Mouse (Mus musculus): ENCODE measurements around the gene Sidt1.
"Not testable (repeated sequence)": the region's sequence is repeated elsewhere in the genome, so short reads cannot be mapped to it uniquely, and the experiment has no call there.

The Sidt1 gene

DNA sequence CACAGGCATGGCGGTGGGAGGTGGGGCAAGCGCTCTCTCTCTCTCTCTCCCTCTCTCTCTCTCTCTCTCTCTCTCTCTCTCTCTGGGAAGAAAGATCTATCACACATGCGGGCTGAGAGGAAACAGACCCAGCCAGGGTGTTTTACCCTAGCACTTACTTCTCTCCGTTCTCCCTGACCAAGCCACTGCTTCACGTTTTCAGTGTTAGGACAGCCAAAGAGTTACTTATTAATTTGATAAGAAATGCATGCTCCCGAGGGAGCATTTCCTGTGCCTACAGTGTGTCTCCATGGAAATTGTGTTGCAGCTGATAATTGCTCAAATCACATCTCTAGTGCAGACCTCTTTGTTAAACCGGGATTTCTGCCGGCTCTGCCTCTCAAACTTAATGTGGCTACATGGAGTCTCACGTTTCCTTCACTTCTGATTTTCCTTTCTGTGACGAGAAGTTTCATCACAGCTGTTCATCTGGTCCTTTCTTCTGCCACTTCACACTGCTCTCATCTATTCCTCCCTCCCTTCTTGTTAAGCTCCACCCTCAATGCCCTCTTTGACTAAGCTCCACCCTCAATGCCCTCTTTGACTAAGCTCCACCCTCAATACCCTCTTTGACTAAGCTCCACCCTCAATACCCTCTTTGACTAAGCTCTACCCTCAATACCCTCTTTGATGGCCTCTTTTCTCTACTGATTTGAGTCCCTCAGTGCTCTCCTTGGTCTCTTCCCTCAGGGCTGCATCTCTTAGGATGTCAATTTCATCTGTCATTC, 30.7 kb downstream of the Sidt1 start:
- DNase-seq (ENCODE audit: low spot score in 2 of 2): no peak

DNA sequence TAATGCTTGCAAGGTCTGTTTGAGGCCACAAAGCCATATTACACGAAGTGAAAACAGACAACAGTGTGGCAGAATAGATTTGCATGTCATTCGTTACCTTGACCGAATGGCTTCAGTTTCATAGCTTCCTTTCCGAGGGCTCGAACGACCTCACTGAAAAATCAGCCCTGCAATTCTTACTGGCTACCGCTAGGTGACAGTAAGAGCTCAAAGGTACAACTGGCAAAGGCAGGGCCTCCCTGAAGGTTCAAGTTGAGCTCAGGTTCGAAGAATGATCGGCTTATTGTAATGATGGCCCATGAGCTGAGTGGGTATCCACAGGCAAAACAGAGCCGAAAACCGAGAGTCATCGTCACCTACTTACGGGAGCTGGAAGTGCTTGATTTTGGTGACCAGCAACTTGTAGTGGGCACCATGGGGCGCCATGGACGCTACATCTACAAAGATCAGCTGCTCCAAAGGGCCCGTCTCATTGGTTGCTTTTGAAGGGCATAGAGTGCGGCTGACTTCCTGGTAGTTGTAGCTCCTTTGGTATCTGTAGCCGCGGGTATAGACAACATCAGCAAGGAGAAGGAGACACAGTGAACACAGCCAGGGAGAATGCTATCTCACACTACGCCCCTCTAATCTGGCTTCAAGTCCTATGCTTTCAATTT, 33.4 kb downstream of the Sidt1 start:
- no peak for DNase-seq (ENCODE audit: low spot score in 2 of 2)

DNA sequence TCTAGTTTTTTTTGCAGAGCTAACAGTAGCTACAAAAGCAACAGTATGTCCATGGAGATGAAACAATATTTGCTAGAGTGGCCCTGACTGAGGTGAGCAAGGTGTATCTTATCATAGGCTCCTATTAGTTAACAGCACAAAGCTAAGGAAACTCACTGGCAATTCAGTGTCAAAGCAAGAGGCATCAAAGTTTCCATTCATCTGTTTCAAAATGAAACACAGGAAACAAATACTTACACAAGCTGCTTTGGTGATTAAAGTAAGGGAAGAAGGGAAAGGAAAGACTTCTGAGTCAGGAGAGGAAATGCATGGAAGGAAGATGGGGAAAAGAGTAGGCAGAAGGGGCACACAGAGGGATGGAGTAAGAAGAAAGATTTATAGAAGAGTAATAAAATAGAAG, 39.0 kb downstream of the Sidt1 start:
- DNase-seq (ENCODE audit: low spot score in 2 of 2): no peak

DNA sequence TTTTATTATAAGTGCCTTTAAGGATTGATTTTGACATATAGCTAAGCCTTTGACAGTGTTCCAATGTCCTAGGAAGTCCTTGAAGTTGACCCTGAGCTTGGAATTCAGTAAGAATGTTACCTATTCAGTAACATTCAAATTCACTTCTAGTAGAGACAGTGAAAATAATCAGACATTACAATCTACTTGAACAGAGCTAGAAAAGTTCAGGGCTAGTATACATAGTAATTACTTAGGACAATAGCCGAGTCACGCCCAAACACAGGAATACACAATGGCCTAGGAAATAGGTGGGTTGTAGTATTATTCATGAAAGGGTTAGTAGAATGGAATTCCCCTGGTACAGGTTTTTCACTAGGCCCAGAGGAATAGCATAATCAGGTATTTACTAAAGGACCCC, 40.3 kb downstream of the Sidt1 start:
- not testable (repeated sequence) for DNase-seq (ENCODE audit: low spot score in 2 of 2)

DNA sequence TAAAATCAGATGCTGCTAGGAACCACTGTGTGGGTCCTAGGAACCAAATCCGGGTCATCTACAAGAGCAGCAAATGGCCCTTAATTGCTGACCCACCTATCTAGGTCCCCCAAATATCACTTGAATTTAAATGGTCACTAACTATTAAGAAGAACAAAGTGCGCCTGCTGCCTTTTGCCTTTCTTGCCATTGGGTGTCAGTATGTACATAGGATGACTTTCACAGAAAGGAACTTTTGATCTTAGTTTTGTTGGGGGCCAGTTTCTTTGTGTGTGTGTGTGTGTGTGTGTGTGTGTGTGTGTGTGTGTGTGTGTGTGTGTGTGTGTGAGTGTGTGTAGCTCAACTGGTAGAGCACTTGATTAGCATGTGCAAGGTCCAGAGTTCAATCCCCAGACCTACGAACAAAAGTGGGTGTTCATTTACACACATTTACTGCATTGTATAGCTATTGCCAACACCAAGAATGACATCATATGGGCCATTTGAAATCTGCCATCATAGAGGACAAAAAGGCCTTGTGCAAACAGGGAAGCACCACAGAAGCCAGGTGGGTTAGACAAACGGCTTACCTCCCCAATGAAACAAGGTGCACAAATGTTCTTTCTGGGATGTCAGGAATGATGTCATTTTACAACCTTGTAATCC, 43.9 kb downstream of the Sidt1 start:
- DNase-seq (ENCODE audit: low spot score in 2 of 2): no peak

DNA sequence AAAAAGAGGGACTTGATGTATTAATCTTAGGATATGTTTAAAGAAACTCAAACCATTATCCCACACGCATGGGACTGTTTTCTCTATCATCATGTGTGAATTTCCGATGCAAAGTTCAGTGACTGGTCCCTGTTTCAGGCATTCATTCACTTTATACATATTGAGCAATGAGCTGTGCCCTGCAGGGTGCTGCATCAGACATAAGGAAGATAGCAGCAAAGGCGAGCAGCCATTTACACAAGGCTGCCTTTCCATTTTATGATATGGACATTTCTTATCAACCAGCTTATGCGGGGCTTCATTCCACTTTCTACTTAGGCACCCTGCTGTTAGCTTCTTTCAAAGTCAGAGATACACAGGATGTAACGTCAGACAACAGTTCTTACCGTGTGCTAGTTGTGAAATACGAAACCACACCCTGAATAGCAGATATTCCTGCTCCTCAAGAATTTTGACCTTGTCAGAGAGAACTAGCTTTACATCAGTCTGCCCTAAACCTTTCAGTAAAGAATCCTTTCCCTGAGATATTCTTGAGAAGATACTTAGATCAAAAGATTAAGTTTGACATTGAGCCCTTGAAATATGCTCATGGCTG, 45.5 kb downstream of the Sidt1 start:
- DNase-seq (ENCODE audit: low spot score in 2 of 2): no peak

DNA sequence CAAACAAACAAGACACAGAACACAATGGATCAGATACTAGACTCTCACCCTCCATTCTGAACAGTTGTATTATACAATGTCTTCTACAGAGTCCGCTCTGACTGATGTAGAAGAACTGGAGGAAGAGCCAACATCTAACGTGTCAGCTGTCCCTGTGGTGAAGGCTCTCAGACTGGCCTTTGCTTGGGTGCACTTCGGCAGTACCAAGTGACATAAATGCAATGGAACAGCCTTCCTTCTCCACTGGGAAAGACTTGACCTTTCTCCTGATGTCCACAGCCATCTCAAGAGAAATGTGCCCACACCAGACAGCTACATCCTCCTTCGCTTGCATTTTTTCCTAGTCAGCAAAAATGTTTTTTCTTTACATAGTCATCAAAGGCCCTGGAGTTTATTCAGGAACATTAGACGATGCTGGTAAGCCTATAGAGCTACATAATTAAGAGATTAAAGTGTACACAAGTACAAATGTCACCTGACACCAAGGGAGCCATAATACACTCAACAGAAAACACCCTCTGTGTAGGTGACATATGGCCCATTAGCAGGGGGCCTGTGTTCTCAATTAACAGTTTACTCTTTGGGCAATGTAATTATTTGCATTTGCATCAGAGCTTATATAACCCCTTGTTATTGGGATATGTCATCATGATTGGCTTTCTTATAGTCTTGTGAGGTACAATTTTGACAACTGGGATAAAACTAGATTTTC, 50.2 kb downstream of the Sidt1 start:
- DNase-seq (ENCODE audit: low spot score in 2 of 2): no peak

DNA sequence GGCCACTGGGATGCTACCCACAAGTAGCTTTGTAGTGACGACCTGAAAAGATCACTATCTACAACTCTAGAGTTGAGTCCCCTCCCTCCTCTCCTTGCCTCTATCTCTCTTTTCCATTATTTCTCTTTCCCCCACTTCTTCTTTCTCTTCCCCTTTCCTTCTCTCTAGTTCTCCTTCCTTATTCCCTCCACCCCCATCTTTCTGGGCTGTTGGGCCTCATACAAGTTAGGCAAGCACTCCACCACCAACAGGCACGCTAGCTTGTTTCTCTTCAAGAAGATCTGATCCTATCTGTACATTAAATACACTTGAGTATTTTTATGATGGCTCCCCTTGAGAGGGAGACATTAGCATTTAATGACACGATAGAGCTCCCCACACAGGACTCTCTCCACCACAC, 51.0 kb downstream of the Sidt1 start:
- DNase-seq (ENCODE audit: low spot score in 2 of 2): no peak

DNA sequence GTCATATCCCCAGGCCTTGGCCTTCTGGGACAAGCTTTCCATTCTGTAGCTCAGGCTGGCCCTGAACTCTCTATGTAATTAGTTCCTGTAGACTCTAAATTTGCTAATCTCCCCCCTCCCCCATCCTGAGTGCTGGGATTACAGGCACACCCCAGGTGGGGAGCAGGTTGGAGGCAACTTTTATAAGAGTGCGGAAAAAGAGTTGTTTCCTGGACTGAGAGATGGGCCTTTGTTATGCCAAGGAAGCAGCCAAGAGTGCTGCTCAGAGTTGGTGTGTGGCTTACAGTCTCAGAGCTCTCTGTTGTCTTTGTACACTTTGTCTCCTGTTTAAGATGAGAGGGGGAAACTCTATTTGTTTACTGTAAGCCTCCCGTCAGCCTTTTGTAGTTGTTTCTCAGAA, 52.2 kb downstream of the Sidt1 start:
- no peak for DNase-seq (ENCODE audit: low spot score in 2 of 2)

DNA sequence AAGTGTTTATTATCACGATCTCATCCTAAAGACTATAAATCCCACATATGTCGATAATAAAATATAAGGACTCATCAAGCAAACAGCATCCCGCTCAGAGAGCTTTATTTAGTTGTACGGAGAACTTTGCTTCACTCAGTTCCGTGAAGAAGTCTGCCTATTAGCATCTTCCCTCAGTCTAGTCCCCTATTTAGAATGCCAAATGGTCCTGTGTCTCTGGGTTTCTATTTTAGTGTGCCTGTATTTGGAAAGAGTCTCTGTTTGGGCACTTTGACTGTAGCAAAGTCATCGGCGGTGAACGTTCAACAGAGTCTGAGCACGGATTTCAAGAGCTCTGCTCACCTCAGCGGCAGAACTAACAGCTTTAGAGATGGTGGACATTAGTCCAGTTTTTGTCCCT, 55.8 kb downstream of the Sidt1 start:
- DNase-seq (ENCODE audit: low spot score in 2 of 2): no peak

DNA sequence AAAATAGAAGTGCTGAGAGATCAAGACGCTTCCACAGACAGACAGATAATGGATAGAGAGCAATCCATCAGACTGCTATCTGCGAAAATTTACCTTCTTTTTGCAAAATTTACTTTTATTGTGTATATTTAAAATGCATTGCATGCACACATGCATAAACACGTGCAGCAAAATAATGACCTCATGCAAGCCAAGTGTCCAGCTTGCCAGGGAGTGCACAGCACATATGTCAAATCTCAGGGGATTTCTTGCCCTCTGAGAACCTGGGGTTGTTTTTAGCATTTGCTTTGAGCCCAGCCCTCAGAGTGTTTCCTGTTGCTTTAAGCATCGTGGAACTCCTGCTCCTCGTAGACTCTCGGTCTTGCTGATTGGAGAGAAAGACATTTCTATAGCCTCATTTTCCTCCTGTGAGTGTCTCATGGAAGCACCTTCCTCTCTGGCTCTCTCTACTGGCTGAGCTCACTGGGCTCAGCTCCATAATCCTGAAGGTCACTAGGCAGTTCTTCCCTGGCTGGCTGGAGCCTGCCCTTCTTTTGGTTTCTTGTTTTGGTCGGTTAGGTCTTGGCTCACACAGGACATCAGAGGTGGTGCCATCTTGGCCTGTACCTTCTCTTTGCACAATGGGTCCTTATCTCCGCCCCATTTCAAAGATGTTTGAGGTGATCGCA, 61.5 kb downstream of the Sidt1 start:
- DNase-seq (ENCODE audit: low spot score in 2 of 2): no peak

DNA sequence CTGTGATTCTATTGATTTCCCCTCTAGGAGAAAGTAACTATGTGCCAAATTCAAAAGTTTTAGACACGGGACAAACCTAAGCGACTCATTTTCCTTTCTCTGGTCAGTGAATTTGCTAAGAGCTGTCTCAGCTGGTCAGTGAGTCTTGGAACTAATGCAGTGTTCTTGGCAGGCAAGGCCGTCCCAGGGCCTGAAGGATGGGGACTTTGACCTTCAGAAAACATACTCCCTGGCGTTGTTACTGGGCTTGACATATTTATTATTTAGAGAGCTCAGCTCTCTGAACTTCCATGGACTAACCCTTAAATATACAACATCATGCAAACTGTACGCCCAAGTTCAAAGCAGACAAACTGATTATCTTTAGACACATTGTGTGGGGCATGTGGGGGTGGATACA, 62.4 kb downstream of the Sidt1 start:
- DNase-seq (ENCODE audit: low spot score in 2 of 2): no peak

DNA sequence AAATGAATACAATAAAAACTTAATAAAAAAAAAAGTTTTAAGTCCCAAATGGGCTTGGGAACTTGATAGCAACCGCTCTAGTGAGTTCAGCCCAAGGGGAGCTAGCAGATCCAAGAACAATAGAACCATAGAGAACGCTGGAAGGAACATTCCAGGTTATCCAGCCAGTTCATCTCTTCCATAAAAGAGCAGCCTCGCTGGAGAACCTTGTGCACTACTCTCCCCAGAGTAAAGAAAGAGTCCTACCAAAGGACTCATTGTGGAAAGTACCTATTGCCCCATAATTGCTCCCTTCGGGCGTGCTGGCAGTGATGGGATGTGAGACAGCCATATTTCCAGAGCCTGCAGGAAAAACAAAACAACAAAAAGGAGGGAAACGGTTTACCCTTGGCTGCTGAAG, 63.4 kb downstream of the Sidt1 start:
- no peak for DNase-seq (ENCODE audit: low spot score in 2 of 2)

DNA sequence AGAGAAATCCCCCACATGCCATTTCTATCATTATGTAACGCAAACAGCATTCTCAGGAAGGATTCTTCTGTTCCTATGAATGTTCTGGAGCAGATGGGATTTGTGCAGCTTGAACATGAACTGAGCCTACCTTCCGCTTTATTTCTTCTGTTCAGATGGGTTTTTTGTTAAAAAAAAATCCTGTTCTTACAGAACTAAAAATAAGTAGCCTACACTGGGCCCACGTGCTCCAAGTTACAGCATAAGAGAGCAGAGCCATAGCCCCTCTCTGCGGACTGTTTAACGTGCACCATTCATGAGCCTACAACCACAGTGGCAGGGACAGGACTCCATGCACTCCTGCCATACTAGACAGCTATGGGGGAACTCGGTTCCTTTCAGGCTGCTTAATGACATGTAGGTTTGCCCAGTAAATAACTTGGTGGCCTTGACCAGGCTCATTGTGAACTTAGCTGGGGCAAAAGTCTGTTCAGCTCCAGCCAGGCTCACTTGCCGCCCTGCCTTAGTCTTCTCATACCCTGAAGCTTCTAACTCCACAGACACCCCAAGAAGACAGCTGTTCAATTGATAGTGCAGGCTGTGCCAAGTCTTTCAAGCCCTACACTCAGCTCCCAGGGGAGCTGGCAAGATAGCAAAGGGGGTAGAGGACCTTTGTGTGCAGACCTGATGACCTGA, 64.3 kb downstream of the Sidt1 start:
- DNase-seq (ENCODE audit: low spot score in 2 of 2): peak; percentile 53 to 62

DNA sequence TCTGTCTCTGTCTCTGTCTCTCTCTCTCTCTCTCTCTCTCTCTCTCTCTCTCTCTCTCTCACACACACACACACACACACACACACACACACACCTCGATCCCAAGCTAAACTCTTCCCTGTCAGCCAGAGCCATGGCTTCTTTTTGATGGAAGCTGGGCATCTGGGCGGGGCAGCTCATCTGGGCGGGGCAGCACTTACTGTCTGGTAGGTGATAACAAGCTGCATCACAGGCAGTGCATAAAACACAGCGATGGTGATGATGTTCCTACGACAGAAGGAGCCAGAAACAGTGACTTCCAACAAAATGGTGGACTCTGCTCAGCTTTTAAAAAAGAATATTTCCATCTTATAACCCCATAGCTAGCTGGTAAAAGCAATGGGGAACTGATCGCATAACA, 67.4 kb downstream of the Sidt1 start:
- DNase-seq (ENCODE audit: low spot score in 2 of 2): no peak

DNA sequence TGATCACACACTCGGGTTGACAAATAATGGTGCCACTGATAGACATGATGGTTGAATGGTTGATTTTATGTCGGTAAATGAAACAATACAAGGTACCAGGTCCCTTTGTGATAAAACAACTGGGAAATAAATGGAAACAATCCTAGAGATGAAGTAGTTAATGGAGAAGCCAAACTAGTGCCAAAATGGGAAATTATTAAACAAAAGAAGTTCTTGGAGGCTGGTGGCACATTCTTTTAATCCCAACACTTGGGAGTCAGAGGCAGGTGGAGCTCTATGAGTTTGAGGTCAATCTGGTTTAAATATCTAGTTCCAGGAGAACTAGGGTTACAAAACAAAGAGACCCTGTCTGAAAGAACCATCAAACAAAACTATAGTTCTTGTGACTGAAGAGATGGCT, 68.1 kb downstream of the Sidt1 start:
- no peak for DNase-seq (ENCODE audit: low spot score in 2 of 2)

DNA sequence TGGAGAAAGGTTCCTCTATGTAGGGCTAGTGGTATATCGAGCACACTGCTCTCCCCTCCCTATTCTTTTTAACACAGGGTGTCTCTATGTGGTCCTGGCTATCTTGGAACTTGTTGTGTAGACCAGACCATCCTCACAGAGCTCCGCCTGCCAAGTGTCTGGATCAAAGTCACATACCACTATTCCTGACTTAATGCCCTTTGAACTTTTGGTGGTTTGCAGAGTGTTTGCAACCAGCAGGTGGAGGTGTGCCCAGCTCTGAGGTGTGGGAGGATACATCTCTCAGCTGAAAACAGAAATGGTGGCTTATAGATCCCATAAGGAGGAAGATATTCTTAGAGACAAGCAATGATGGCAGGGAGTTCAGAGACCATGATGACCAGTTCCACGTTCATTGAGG, 75.5 kb downstream of the Sidt1 start:
- no peak for DNase-seq (ENCODE audit: low spot score in 2 of 2)

DNA sequence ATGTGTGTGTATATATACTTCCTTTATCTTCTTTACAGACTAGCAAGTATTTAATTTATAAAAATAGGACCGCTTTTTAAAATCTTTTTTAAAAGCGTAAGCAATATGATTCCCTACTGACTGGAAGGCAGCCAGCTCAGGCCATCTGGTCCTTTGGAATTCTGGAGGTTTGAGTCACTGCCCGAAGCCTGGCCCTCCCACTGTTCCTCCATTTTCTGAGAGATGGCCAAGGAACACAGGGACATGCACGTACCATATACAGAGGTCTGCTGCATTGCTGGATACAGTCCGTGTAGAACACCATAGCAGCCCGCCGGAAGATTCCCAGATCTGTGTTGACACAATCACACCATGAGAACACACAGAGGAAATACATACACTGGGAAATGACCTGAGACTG, 78.3 kb downstream of the Sidt1 start:
- DNase-seq (ENCODE audit: low spot score in 2 of 2): peak; percentile 62 to 66

DNA sequence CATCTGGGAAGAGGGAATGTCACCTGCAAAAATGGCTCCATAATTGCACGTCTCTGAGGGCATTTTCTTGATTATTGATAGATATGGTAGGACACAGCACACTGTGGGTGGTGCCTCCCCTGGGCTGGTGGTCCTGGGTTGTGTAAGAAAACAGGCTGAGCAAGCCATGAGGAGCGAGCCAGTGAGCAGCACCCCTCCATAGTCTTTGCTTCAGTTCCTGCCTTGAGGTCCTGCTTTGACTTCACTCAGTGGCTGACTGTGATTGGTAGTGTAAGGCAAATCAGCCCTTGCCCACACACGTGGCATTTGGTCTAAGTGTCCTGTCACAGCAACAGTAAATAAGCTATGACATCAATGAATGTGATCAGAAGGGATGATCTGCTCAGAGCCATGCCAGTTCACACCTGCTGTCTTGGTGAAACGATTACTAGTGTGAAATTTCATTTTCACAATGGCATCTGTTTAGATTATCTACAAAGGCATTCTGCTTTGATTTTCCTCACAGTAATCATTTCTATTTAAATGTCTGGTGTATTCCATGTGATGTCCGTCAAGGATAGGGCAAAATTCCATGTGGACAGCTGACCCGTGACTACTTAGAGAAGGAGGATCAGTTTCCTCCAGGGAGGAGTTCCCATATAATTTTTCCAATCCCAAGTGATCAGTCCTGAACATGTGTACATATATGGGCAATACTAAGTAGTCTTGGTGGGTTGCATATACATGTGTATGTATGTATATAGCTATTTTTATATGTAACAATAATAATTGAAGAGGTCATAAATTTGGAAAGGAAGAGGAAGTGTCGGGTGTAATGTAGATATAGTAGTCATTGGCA, 79.0 kb downstream of the Sidt1 start:
- DNase-seq (ENCODE audit: low spot score in 2 of 2): no peak

DNA sequence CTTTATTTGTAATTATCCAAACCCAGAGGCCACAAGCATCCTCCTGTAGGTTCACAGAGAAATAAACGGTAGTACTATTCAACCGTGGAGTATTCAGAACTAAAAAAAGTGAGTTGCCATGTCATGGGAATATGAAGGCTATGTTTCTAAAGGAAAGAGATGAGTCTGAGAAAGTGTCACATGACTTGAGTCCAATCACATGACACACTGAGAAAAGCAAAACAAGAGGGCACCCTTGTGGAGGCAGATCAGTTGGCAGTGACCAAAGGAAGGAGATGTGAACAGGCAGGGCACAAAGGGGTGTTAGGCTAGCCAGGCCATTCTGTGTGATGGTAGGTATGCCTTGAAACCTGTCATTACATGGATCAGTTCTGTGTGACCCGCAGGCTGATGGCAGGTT, 80.3 kb downstream of the Sidt1 start:
- no peak for DNase-seq (ENCODE audit: low spot score in 2 of 2)
